Mouse (Mus musculus): ENCODE measurements around the gene Piezo1. TPM values are rescaled to one million over a fixed set of nuclear protein-coding genes. Genes with fewer than 3 reads are reported as not detected.

Piezo1 gene
- polyA plus RNA-seq, 1 experiment, result 7.6 TPM

GRCm38 (mm10) chr8:122564363-122565352, 13.5 kb upstream of the Piezo1 start:
- H3K27ac ChIP-seq (ENCODE audit: insufficient read depth, low read length), result no peak overlapping the region; the same call in 1 of the 2 replicates
- H3K4me1 ChIP-seq (ENCODE audit: control insufficient read depth, insufficient read depth, low read length), result peaks cover 2% of the 10 kb centered on the region; the same call in 1 of the 2 replicates
- H3K4me3 ChIP-seq (ENCODE audit: insufficient read depth, low read length), result no peak overlapping the region
- TF ChIP-seq POLR2A (IDR thresholded peaks at IDR 0.05; ENCODE audit: extremely low read depth, insufficient read depth, low read length) (no peak), CTCF (IDR thresholded peaks at IDR 0.05; ENCODE audit: extremely low read depth, insufficient read depth, low read length) (no peak)

GRCm38 (mm10) chr8:122561199-122561598, 10.1 kb upstream of the Piezo1 start:
- Histone ChIP-seq H3K4me1 (ENCODE audit: control insufficient read depth, insufficient read depth, low read length) (peaks cover 3% of the 10 kb centered on the region), H3K27ac (ENCODE audit: insufficient read depth, low read length) (no peak overlapping the region), H3K4me3 (ENCODE audit: insufficient read depth, low read length) (no peak overlapping the region)
- TF ChIP-seq CTCF (IDR thresholded peaks at IDR 0.05; ENCODE audit: extremely low read depth, insufficient read depth, low read length) (no peak), POLR2A (IDR thresholded peaks at IDR 0.05; ENCODE audit: extremely low read depth, insufficient read depth, low read length) (no peak)

DNA sequence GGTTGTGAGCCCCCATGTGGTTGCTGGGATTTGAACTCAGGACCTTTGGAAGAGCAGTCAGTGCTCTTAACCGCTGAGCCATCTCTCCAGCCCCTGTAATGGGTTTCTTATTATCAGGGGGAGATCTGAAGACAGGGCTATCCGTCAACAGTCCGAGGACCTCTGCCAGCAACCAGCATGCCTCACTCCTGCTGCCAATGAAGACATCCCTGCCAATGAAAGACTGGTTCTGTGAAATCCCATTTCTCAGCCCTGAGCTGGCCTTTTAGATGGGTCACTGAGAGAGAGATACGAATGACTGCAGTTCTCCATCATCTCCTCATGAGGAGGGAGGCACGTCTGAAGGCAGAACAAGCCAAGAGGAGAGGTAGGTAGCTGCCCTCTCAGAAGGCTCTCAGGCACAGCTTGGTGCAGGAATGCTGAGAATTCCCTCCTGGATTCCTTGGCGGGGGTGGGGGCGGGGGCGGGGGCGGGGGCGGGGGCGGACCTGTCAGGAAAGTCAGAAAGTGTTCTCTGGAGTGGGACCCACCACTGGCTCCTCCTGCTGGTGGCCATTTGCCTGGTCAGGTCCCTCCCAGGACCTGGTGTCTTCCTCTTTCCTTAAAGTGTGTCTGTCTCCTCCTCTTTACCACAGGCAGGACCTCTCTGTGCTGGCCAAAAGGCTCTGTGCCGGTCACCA, 7.7 kb upstream of the Piezo1 start:
- Histone ChIP-seq H3K27ac (ENCODE audit: insufficient read depth, low read length) (no peak overlapping the region), H3K4me3 (ENCODE audit: insufficient read depth, low read length) (no peak overlapping the region), H3K4me1 (ENCODE audit: control insufficient read depth, insufficient read depth, low read length) (peaks cover 11% of the 10 kb centered on the region)
- TF ChIP-seq POLR2A (IDR thresholded peaks at IDR 0.05; ENCODE audit: extremely low read depth, insufficient read depth, low read length), result no peak
- TF ChIP-seq CTCF (IDR thresholded peaks at IDR 0.05; ENCODE audit: extremely low read depth, insufficient read depth, low read length), result no peak

- Histone ChIP-seq H3K4me3 (ENCODE audit: insufficient read depth, low read length) (no peak overlapping the region), H3K4me1 (ENCODE audit: control insufficient read depth, insufficient read depth, low read length) (peaks cover 11% of the 10 kb centered on the region), H3K27ac (ENCODE audit: insufficient read depth, low read length) (no peak overlapping the region)
- TF ChIP-seq POLR2A (IDR thresholded peaks at IDR 0.05; ENCODE audit: extremely low read depth, insufficient read depth, low read length) (no peak), CTCF (IDR thresholded peaks at IDR 0.05; ENCODE audit: extremely low read depth, insufficient read depth, low read length) (no peak)
These were observed 6.3 kb upstream of the Piezo1 start for GRCm38 (mm10) chr8:122557248-122558038.

GRCm38 (mm10) chr8:122556030-122557009, 5.2 kb upstream of the Piezo1 start:
- Histone ChIP-seq H3K4me3 (ENCODE audit: insufficient read depth, low read length) (no peak overlapping the region), H3K4me1 (ENCODE audit: control insufficient read depth, insufficient read depth, low read length) (peaks cover 11% of the 10 kb centered on the region), H3K27ac (ENCODE audit: insufficient read depth, low read length) (peak overlapping the region; percentile 74; the same call in 1 of the 2 replicates)
- no peak for TF ChIP-seq POLR2A (IDR thresholded peaks at IDR 0.05; ENCODE audit: extremely low read depth, insufficient read depth, low read length)
- TF ChIP-seq CTCF (IDR thresholded peaks at IDR 0.05; ENCODE audit: extremely low read depth, insufficient read depth, low read length), result no peak

DNA sequence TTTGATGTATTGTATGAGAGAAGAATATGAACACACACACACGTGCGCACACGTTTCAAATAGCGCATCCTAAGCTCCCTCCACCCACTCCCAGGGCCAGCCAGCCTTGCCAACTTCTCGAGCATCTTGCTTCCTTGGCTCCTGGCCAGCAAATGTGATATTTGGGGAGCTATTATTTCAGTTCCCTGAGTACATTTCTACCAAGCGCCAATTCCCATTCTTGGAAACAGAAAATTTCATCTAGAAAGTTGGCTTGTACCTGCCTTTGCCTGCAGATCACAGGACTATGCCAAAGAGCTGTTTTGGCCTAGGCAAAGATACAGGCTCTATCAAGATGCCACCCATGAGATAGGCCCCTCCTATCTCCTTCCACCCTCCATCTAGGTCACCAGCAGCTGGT, 3.7 kb upstream of the Piezo1 start:
- H3K4me3 ChIP-seq (ENCODE audit: insufficient read depth, low read length), result no peak overlapping the region
- TF ChIP-seq CTCF (IDR thresholded peaks at IDR 0.05; ENCODE audit: extremely low read depth, insufficient read depth, low read length) (no peak), POLR2A (IDR thresholded peaks at IDR 0.05; ENCODE audit: extremely low read depth, insufficient read depth, low read length) (no peak)
- peaks cover 11% of the 10 kb centered on the region for H3K4me1 ChIP-seq (ENCODE audit: control insufficient read depth, insufficient read depth, low read length)
- no peak overlapping the region for H3K27ac ChIP-seq (ENCODE audit: insufficient read depth, low read length)

GRCm38 (mm10) chr8:122550995-122551264, 199 bp downstream of the Piezo1 start:
- H3K4me3 ChIP-seq (ENCODE audit: insufficient read depth, low read length), result peak overlapping the region; percentile 0; the same call in 1 of the 2 replicates
- H3K4me1 ChIP-seq (ENCODE audit: control insufficient read depth, insufficient read depth, low read length), result peaks cover 9% of the 10 kb centered on the region
- no peak overlapping the region for H3K27ac ChIP-seq (ENCODE audit: insufficient read depth, low read length)
- TF ChIP-seq POLR2A (IDR thresholded peaks at IDR 0.05; ENCODE audit: extremely low read depth, insufficient read depth, low read length), result no peak
- TF ChIP-seq CTCF (IDR thresholded peaks at IDR 0.05; ENCODE audit: extremely low read depth, insufficient read depth, low read length), result no peak

DNA sequence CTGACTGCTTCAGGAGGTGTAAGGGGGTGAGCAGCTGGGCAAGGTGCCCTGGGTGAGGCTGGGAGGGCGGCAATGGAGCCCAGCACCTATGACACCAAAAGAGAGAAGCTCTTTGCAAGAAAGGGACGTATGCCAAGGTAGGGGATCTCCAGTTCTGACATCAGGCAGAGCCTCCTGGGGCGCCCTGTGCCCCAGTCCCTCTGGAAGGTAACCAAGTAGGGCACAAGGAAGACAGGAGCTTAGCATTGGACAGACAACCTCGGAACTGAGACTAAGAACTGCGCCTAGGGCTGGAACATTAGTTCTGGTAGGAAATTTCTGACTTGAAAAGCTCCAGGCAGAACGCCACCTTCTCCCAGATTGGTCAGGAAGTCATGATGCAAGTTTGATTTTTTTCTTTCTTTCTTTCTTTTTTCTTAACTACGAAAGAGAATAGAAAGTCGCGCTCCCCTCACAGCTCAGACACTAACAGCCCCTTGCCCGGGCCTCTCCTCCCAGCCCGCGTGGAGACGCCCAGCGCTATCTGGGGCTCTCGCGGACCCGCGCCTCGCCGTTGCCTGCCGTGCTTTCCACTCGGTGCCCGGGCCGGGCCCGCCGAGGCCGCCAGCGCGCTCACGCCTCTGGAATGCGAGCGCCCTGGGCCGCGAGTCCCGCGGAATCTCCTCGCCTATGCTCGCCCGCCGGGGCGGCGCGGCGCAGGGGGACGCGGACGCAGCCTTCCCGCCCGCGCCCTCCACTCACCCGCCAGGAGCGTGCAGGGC, 715 bp downstream of the Piezo1 start:
- TF ChIP-seq POLR2A (IDR thresholded peaks at IDR 0.05; ENCODE audit: extremely low read depth, insufficient read depth, low read length), result no peak
- TF ChIP-seq CTCF (IDR thresholded peaks at IDR 0.05; ENCODE audit: extremely low read depth, insufficient read depth, low read length), result no peak
- Histone ChIP-seq H3K4me3 (ENCODE audit: insufficient read depth, low read length) (peak overlapping the region; percentile 0), H3K4me1 (ENCODE audit: control insufficient read depth, insufficient read depth, low read length) (peaks cover 8% of the 10 kb centered on the region), H3K27ac (ENCODE audit: insufficient read depth, low read length) (no peak overlapping the region)
